Mouse (Mus musculus): ENCODE measurements around the gene Hoxb1. TPM values are rescaled to one million over a fixed set of nuclear protein-coding genes. Genes with fewer than 3 reads are reported as not detected.

Gene Hoxb1
- total RNA-seq, 2 experiments from 2014 or later, result not detected

DNA sequence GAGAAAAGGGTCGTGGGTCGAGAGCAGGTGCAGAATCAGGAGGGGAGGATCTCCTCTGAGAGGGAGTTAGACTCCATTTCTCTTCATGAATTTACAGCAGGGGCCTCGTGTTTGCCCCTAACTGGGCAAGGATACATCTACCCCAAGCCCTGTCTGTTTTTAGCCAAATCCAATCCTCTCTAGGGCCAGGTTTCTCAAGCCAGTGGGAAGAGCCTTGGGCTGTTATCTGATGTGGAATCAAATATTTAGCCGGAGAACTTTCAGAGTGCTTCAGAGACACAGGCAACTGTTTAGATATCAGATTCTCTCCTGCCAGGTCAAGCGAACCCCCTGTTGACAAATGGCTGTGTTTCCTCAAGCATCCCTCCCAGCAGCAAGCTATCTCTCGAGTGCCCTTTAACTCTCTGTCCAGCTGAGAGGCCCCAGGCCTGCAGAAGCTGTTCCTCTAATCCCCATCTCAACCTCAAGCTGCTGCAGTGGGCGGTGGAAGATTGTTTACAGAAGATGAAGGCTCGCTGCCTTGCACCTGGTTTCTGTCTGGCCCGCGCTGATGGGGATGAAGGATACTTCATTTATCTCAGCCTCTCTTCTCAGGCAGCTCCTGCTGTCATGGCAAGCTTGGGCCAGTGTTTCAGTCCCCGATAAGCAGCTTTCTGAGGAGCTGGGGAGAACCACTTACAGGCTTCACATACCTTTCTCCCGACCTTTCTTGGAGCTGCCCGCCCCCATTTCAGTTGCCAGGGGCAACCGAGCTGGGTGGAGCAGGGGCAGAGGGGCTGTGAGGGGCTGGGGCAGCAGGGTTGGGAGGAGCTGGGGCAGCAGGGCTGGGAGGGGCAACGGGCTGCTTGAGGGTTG lies 31.4 kb downstream of the Hoxb1 start:
- no peak for ATAC-seq (replicated peaks; ENCODE audit: poor library complexity)

DNA sequence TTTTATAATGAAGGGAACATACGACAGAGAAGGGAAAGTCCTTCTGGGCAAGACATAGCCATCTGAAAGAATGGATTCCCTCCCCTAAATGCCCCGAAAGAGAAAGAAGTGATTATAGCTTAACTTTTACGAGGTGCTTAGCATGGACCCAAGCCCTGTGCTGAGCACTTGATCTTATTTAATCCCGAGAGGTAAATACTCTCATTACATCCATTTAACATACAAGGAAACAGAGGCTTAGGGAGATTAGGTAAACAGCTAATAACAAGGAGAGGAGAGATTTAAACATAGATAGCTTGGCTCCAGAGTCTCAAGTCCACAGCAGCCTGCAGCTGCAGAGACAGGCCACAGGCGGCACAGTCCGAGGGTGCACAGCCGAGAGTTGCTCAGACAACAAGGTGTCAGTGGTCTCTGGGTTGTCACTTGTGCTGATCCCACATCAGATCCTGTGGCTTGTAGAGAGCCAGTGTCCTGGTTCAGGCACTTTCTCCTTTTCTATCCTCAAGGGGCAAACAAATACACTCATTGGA lies 32.3 kb downstream of the Hoxb1 start:
- ATAC-seq (replicated peaks; ENCODE audit: poor library complexity), result no peak

- ATAC-seq (replicated peaks; ENCODE audit: poor library complexity), result peak; percentile 85
These were observed 34.4 kb downstream of the Hoxb1 start for GRCm38 (mm10) chr11:96399923-96400322.

GRCm38 (mm10) chr11:96404016-96404604 lies 38.6 kb downstream of the Hoxb1 start:
- no peak for ATAC-seq (replicated peaks; ENCODE audit: poor library complexity)

- ATAC-seq (replicated peaks; ENCODE audit: poor library complexity), result no peak
These were observed 39.3 kb downstream of the Hoxb1 start for GRCm38 (mm10) chr11:96404831-96405230.

GRCm38 (mm10) chr11:96405541-96405940 lies 40.0 kb downstream of the Hoxb1 start:
- ATAC-seq (replicated peaks; ENCODE audit: poor library complexity), result no peak

DNA sequence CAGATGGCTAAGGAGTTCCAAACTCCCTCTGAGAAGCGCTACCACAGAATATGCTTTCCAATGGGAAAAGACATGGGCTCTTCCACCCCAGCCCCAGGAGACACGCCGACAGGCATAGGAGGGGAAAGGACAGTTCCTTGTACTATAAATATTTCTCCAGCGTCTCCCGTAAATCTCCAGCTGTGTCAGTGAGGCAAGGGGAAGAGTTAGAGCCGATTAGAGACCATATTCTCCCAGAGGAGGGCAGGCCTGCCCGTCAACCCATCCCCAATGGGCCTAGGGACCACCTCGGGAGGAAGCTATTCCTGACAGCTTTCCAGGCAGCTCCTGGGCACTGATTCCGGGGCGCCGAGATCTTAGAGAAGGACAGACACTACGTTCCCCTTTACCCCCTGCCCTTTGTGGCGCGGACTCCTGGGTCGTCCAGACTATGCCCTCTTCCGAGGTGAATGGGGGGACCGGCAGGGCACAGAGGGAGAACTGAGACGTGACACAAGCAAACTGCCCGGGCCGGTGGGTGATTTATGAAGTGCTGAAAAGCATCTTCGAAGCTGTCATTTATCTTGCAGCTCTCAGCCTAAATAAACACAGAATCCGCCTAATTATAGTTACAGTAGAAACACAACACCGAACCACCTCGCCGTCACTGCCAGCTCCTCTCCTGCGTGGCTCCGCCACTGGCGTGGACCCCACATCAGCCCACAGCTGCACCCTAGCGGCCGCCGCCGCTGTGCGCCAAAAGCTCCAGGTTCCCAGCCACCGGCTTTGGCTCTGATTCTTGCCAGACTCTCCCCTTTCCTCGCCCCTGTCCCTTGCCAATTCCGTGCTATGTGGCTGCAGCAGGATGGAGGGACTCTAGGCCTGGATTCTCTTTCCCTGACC lies 41.9 kb downstream of the Hoxb1 start:
- peak; percentile 77 for ATAC-seq (replicated peaks; ENCODE audit: poor library complexity)

DNA sequence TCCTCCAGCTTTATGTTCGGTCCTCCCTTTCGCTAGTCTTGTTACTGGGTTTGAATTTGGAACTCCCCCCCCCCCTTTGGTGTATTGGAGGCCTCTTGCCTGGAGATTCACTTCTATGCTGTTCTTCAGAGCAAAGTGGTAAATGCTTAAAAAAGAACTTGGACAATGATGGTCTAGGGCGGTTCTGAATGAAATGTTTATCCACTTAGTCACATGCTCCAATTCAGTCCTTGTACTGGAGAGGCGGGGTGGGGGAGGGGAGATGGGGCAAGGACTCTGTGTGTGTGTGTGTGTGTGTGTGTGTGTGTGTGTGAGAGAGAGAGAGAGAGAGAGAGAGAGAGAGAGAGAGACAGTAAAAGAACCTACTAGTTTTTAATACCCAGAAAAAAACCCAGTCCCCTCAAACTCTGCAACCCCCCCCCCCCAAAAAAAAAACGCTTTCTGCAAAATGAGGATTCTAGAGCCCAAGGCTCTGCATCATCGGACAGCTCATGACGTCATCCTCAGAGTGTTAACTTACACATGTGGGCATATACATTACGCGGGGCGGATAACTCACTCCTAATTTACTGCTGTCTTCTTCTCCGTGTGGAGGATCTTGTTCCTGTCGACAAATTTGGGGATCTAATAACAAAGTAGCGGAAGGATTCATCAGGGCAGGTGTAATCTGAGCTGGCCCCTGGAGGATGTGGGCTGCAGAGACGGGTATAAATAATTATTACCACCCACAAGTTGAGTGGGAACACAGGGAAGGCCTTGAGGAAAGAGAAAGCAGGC lies 42.9 kb downstream of the Hoxb1 start:
- ATAC-seq (replicated peaks; ENCODE audit: poor library complexity), result no peak

GRCm38 (mm10) chr11:96411019-96411418 lies 45.5 kb downstream of the Hoxb1 start:
- no peak for ATAC-seq (replicated peaks; ENCODE audit: poor library complexity)

GRCm38 (mm10) chr11:96411934-96412333 lies 46.4 kb downstream of the Hoxb1 start:
- ATAC-seq (replicated peaks; ENCODE audit: poor library complexity), result no peak

GRCm38 (mm10) chr11:96412941-96413491 lies 47.5 kb downstream of the Hoxb1 start:
- no peak for ATAC-seq (replicated peaks; ENCODE audit: poor library complexity)

DNA sequence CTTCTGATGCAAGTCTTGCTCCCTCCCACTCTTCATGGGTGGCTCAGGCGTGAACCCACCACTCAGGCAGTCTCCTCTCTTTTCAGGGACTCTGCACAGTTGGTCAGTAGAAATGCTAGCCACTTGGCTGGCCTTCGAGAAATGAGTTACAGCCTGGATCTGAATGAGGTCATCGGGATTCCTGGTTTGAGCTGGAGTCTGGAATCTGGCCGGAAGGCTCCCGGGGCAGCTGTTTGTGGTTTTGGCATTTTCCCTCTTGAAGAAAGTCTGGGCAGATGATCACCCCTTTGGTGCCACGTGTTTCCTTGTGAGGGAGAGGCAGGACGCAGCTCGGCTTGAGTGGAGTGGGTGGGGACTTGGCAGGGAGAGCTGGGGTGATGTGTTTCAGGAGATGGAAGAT lies 48.0 kb downstream of the Hoxb1 start:
- no peak for ATAC-seq (replicated peaks; ENCODE audit: poor library complexity)

GRCm38 (mm10) chr11:96414002-96414401 lies 48.5 kb downstream of the Hoxb1 start:
- no peak for ATAC-seq (replicated peaks; ENCODE audit: poor library complexity)

Other genes starting within 250 kb of the Hoxb1 start
- gene Ttll6, start 232.0 kb upstream of the Hoxb1 start, total RNA-seq (2015), result not detected in 2 replicates
- not detected in 2 replicates for gene Ttll6, start 232.0 kb upstream of the Hoxb1 start, total RNA-seq (2017)
- not detected in 2 replicates for gene Hoxb13, start 171.4 kb upstream of the Hoxb1 start, total RNA-seq (2015)
- gene Hoxb13, start 171.4 kb upstream of the Hoxb1 start, total RNA-seq (2017), result not detected in 2 replicates
- gene Hoxb9, start 94.3 kb upstream of the Hoxb1 start, total RNA-seq (2015), result not detected in 2 replicates
- not detected in 2 replicates for gene Hoxb9, start 94.3 kb upstream of the Hoxb1 start, total RNA-seq (2017)
- gene Hoxb8, start 83.8 kb upstream of the Hoxb1 start, total RNA-seq (2015), result not detected in 2 replicates
- gene Hoxb8, start 83.8 kb upstream of the Hoxb1 start, total RNA-seq (2017), result not detected in 2 replicates
- not detected in 2 replicates for gene Hoxb7, start 79.1 kb upstream of the Hoxb1 start, total RNA-seq (2015)
- not detected in 2 replicates for gene Hoxb7, start 79.1 kb upstream of the Hoxb1 start, total RNA-seq (2017)
- gene Hoxb6, start 73.3 kb upstream of the Hoxb1 start, total RNA-seq (2015), result not detected in 2 replicates
- gene Hoxb6, start 73.3 kb upstream of the Hoxb1 start, total RNA-seq (2017), result 0.30 TPM in 1 of 2 replicates, not detected in the other
- 0.07 and 0.44 TPM in 2 replicates for gene Hoxb5, start 62.4 kb upstream of the Hoxb1 start, total RNA-seq (2015)
- 0.14 TPM in 1 of 2 replicates, not detected in the other for gene Hoxb5, start 62.4 kb upstream of the Hoxb1 start, total RNA-seq (2017)
- 1.7 and 2.7 TPM in 2 replicates for gene Hoxb4, start 47.5 kb upstream of the Hoxb1 start, total RNA-seq (2015)
- gene Hoxb4, start 47.5 kb upstream of the Hoxb1 start, total RNA-seq (2017), result 1.5 and 2.2 TPM in 2 replicates
- 1.2 and 1.6 TPM in 2 replicates for gene Hoxb3, start 42.4 kb upstream of the Hoxb1 start, total RNA-seq (2015)
- 0.83 and 1.3 TPM in 2 replicates for gene Hoxb3, start 42.4 kb upstream of the Hoxb1 start, total RNA-seq (2017)
- 0.07 and 0.49 TPM in 2 replicates for gene Hoxb2, start 15.2 kb upstream of the Hoxb1 start, total RNA-seq (2015)
- 0.12 and 0.14 TPM in 2 replicates for gene Hoxb2, start 15.2 kb upstream of the Hoxb1 start, total RNA-seq (2017)
- 0.32 TPM in 1 of 2 replicates, not detected in the other for gene Skap1, start 98.8 kb downstream of the Hoxb1 start, total RNA-seq (2015)
- 0.46 TPM in 1 of 2 replicates, not detected in the other for gene Skap1, start 98.8 kb downstream of the Hoxb1 start, total RNA-seq (2017)